Mouse (Mus musculus) frontal cortex, postnatal 36 days (tissue): ENCODE measurements around the gene Lrrc61.
"Not testable (repeated sequence)": the region's sequence is repeated elsewhere in the genome, so short reads cannot be mapped to it uniquely, and the experiment has no call there.

ENCODE experiments used
- DNase-seq, 2 experiments: peaks; one replicate each; pipeline ENCODE4 v3.0.0; 2022; ENCODE audit warnings: low spot score in 2 of 2

Gene Lrrc61

GRCm38 (mm10) chr6:48554280-48555103 is at the start of gene Lrrc61:
TSS of gene Lrrc61 (plus strand) at chr6:48554796.
- peak; percentile 98 to 99 for DNase-seq

GRCm38 (mm10) chr6:48508087-48508486 is 46.5 kb upstream of the Lrrc61 start:
- no peak for DNase-seq

- no peak for DNase-seq
These were observed 44.2 kb upstream of the Lrrc61 start for GRCm38 (mm10) chr6:48510426-48510825.

- no peak for DNase-seq
These were observed 42.7 kb upstream of the Lrrc61 start for GRCm38 (mm10) chr6:48511861-48512260.

- not testable (repeated sequence) for DNase-seq
These were observed 29.7 kb upstream of the Lrrc61 start for GRCm38 (mm10) chr6:48524882-48525281.

GRCm38 (mm10) chr6:48527901-48528300 is 26.7 kb upstream of the Lrrc61 start:
- DNase-seq: no peak

GRCm38 (mm10) chr6:48529261-48529660 is 25.3 kb upstream of the Lrrc61 start:
- DNase-seq: no peak

GRCm38 (mm10) chr6:48529871-48530440 is 24.6 kb upstream of the Lrrc61 start:
- no peak for DNase-seq

GRCm38 (mm10) chr6:48530862-48531261 is 23.7 kb upstream of the Lrrc61 start:
- no peak for DNase-seq

- DNase-seq: no peak
These were observed 21.1 kb upstream of the Lrrc61 start for GRCm38 (mm10) chr6:48533475-48533874.

- DNase-seq: no peak
These were observed 19.7 kb upstream of the Lrrc61 start for GRCm38 (mm10) chr6:48534913-48535312.

GRCm38 (mm10) chr6:48536091-48536490 is 18.5 kb upstream of the Lrrc61 start:
- no peak for DNase-seq

- peak; percentile 90 to 93 for DNase-seq
These were observed 17.3 kb upstream of the Lrrc61 start, which contains the start of gene Atp6v0e2 for GRCm38 (mm10) chr6:48537105-48537954. TSS of gene Atp6v0e2 (plus strand) at chr6:48537615.

- DNase-seq: peak; percentile 76 to 81
These were observed 15.5 kb upstream of the Lrrc61 start for GRCm38 (mm10) chr6:48538841-48539737.

- DNase-seq: no peak
These were observed 14.7 kb upstream of the Lrrc61 start for GRCm38 (mm10) chr6:48539860-48540259.

- DNase-seq: no peak
These were observed 13.9 kb upstream of the Lrrc61 start for GRCm38 (mm10) chr6:48540721-48541120.

- DNase-seq: no peak
These were observed 12.8 kb upstream of the Lrrc61 start for GRCm38 (mm10) chr6:48541560-48542450.

- no peak for DNase-seq
These were observed 12.0 kb upstream of the Lrrc61 start for GRCm38 (mm10) chr6:48542631-48543030.

GRCm38 (mm10) chr6:48545251-48545650 is 9.3 kb upstream of the Lrrc61 start:
- no peak for DNase-seq

- DNase-seq: peak in 1 of 2 experiments; percentile 31
These were observed 8.3 kb upstream of the Lrrc61 start for GRCm38 (mm10) chr6:48546271-48546670.
